Mouse (Mus musculus) olfactory bulb, adult 2 months (tissue): ENCODE results near the gene Ccdc85b.

Experiments used
- CTCF ChIP-seq: fragments of 200-500 bp; IDR thresholded peaks from 2 replicates; pipeline ENCODE4 v1.5.1; 2012; ENCODE audit warnings: low read depth, mild to moderate bottlenecking, low read length, moderate library complexity; ENCODE audit not compliant: insufficient read depth
- POLR2A ChIP-seq: fragments of 200-500 bp; IDR thresholded peaks from 2 replicates; pipeline ENCODE4 v1.6.1; 2012; ENCODE audit warnings: mild to moderate bottlenecking, low read depth, low read length, moderate library complexity; ENCODE audit not compliant: insufficient read depth

DNA sequence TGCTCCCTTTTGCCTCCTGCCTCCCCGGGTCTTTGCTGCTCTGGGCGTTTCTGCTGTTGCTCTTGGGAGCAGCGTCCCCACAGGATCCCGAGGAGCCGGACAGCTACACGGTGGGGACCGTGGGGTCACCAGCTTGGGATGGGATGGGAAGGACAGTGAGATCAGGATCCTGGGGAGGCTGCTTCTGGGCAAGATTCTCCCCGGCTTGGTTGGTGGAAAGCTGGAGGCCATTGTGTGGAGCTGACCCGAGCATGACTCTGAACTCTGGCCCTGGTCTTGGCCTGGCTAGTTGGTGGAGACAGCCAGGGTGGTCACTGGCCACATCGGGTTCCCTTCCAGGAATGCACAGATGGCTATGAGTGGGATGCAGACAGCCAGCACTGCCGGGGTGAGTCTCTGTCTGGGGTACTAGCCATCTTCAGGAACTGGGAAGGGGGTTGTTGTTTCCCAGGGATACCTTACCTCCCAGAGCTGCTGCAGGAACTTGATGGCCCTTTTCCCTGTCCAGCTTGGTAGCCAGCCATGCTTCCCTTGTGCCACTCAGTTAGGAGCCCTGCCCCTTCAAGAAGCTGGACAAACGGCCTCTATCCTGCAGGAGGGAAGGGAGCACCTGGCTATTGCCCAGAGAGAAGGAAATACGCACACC lies 17.5 kb upstream of the Ccdc85b start:
- TF ChIP-seq POLR2A (no peak), CTCF (no peak)
